Comparison of ENCODE assay signal across 18 mouse cellular contexts in the genomic region with DNA sequence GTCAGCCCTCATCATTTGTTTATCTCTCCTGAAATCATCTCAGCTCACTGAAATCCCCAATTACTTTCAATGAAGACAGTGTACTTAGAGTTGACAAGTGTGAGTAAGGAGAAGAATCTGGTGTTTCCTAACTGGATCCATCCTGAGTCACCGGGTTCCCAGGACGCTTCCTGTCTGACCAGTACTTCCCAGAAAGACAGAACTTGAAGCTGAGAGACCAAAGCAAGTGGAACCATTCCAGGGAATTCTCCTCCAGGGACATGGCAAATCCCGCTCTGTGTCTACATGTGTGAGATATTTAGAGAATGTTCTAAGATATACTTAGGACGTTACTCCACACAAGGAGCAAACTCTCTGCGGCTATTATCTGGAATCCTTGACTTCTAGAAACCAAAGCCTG.
DNase-seq lines count a peak whose midpoint lies in the region; ATAC-seq and TF ChIP-seq lines count a peak whose summit lies in the region.
"Had no signal": no experiment of that assay in that cellular context is flagged by ENCODE, and none has a peak within 500 bp of the region (broad histone marks: within the 10 kb centered on the region; RNA-seq: fewer than 3 reads in every experiment).

No protein-coding gene starts in this region.

- no peak for TF ChIP-seq POLR2A in liver, adult 2 months (IDR thresholded peaks at IDR 0.05; ENCODE audit: extremely low read depth, insufficient read depth, low read length)
- no peak for TF ChIP-seq POLR2A in embryonic fibroblast, embryonic 13.5 days (IDR thresholded peaks at IDR 0.05; ENCODE audit: low read depth, low read length)

- WGBS in liver, adult 2 months: 76% methylated on average over 5 of the region's 5 CpGs
- 69% methylated on average over 5 of the region's 5 CpGs for WGBS in liver, embryonic 12.5 days (ENCODE audit: insufficient replicate concordance)
- WGBS in lung, embryonic 14.5 days: 56% methylated on average over 5 of the region's 5 CpGs
- WGBS in forebrain, embryonic 16.5 days: 95% methylated on average over 5 of the region's 5 CpGs

- no peak overlapping the region for H3K4me3 ChIP-seq in liver, adult 2 months (ENCODE audit: insufficient read depth, low read depth, low read length)
- H3K4me3 ChIP-seq in liver, embryonic 12.5 days: no peak overlapping the region
- H3K4me3 ChIP-seq in embryonic fibroblast, embryonic 13.5 days (ENCODE audit: insufficient read depth, low read length): no peak overlapping the region
- no peak overlapping the region for H3K4me3 ChIP-seq in lung, embryonic 14.5 days (ENCODE audit: low read depth, low read length)
- no peak overlapping the region for H3K4me3 ChIP-seq in forebrain, embryonic 16.5 days (replicated peaks; ENCODE audit: low read length)
- H3K4me3 ChIP-seq: forebrain, embryonic 12.5 days; stomach, embryonic 15.5 days had no signal

- no peaks in the 10 kb centered on the region for H3K27me3 ChIP-seq in liver, adult 2 months (ENCODE audit: control insufficient read depth, insufficient read depth, low read length)
- H3K27me3 ChIP-seq in liver, embryonic 12.5 days (replicated peaks): no peaks in the 10 kb centered on the region
- H3K27me3 ChIP-seq in lung, embryonic 14.5 days (ENCODE audit: insufficient read depth, low read length): no peaks in the 10 kb centered on the region
- no peaks in the 10 kb centered on the region for H3K27me3 ChIP-seq in forebrain, embryonic 16.5 days (replicated peaks; ENCODE audit: control insufficient read depth, insufficient read depth, low read length)
- H3K27me3 ChIP-seq: forebrain, embryonic 12.5 days; stomach, embryonic 15.5 days had no signal

- H3K79me2 ChIP-seq in liver, adult 2 months (ENCODE audit: control insufficient read depth, insufficient read depth, low read length): no peaks in the 10 kb centered on the region

- no peak overlapping the region for H3K4me2 ChIP-seq in liver, embryonic 12.5 days
- no peak overlapping the region for H3K4me2 ChIP-seq in lung, embryonic 14.5 days
- H3K4me2 ChIP-seq in forebrain, embryonic 16.5 days (ENCODE audit: low read length): no peak overlapping the region
- H3K4me2 ChIP-seq: forebrain, embryonic 12.5 days; hindbrain, embryonic 14.5 days; liver, embryonic 11.5 days; stomach, embryonic 15.5 days had no signal

- H3K9me3 ChIP-seq in liver, embryonic 12.5 days (replicated peaks): no peaks in the 10 kb centered on the region
- H3K9me3 ChIP-seq in lung, embryonic 14.5 days (ENCODE audit: low read depth, low read length): no peaks in the 10 kb centered on the region
- H3K9me3 ChIP-seq in forebrain, embryonic 16.5 days (ENCODE audit: control insufficient read depth, low read length): no peaks in the 10 kb centered on the region
- H3K9me3 ChIP-seq: forebrain, embryonic 12.5 days; G1E; stomach, embryonic 15.5 days had no signal

- TF ChIP-seq CTCF in liver, adult 2 months (IDR thresholded peaks at IDR 0.05; ENCODE audit: low read depth, low read length): no peak
- TF ChIP-seq CTCF in embryonic fibroblast, embryonic 13.5 days (IDR thresholded peaks at IDR 0.05; ENCODE audit: borderline replicate concordance, insufficient read depth, low read length): no peak
- no peak for TF ChIP-seq CTCF in lung, embryonic 14.5 days (IDR thresholded peaks at IDR 0.05; ENCODE audit: low read depth)

- DNase-seq in liver, adult 2 months (ENCODE audit: extremely low read depth, low read depth, low spot score): peak; percentile 9
- DNase-seq in lung, embryonic 14.5 days: peak; percentile 56
- DNase-seq in lung, postnatal 4 days: peak; percentile 32 to 56
- no peak for DNase-seq in thymus, postnatal 25 days
- DNase-seq: adrenal gland, adult 2 months; cerebellum, adult 11-12 months; cerebellum, postnatal 25 days; left cerebral cortex, postnatal 4 days had no signal

- ATAC-seq in liver, embryonic 12.5 days: no peak
- ATAC-seq in lung, embryonic 14.5 days (ENCODE audit: insufficient read depth): no peak
- no peak for ATAC-seq in forebrain, embryonic 16.5 days
- ATAC-seq: intestine, embryonic 16.5 days; midbrain, embryonic 16.5 days had no signal

- no peak overlapping the region for H3K27ac ChIP-seq in liver, adult 2 months (replicated peaks; ENCODE audit: insufficient read depth, low read depth, low read length)
- no peak overlapping the region for H3K27ac ChIP-seq in liver, embryonic 12.5 days
- 0 out of 2 replicates have a peak overlapping the region, but pooled peaks have one; percentile 16 for H3K27ac ChIP-seq in embryonic fibroblast, embryonic 13.5 days (ENCODE audit: insufficient read depth, low read length)
- no peak overlapping the region for H3K27ac ChIP-seq in lung, embryonic 14.5 days (ENCODE audit: low read depth)
- no peak overlapping the region for H3K27ac ChIP-seq in forebrain, embryonic 16.5 days (ENCODE audit: low read length)
- H3K27ac ChIP-seq: forebrain, embryonic 12.5 days; hindbrain, embryonic 14.5 days; stomach, embryonic 15.5 days had no signal

- no peaks in the 10 kb centered on the region for H3K36me3 ChIP-seq in liver, adult 2 months (ENCODE audit: control insufficient read depth, insufficient read depth, low read length)
- H3K36me3 ChIP-seq in liver, embryonic 12.5 days: no peaks in the 10 kb centered on the region
- peaks cover 58% of the 10 kb centered on the region for H3K36me3 ChIP-seq in lung, embryonic 14.5 days (ENCODE audit: insufficient read depth)
- H3K36me3 ChIP-seq in forebrain, embryonic 16.5 days (ENCODE audit: control insufficient read depth, insufficient read depth): no peaks in the 10 kb centered on the region
- H3K36me3 ChIP-seq: G1E had no signal

- no peaks in the 10 kb centered on the region for H3K4me1 ChIP-seq in liver, adult 2 months (ENCODE audit: control insufficient read depth, insufficient read depth, low read length)
- no peaks in the 10 kb centered on the region for H3K4me1 ChIP-seq in liver, embryonic 12.5 days
- 0 out of 2 replicates have a peak, but pooled peaks cover 2% of the 10 kb centered on the region for H3K4me1 ChIP-seq in embryonic fibroblast, embryonic 13.5 days (ENCODE audit: control insufficient read depth, insufficient read depth, low read length)
- no peaks in the 10 kb centered on the region for H3K4me1 ChIP-seq in lung, embryonic 14.5 days (ENCODE audit: insufficient read depth)
- H3K4me1 ChIP-seq in forebrain, embryonic 16.5 days (replicated peaks; ENCODE audit: control insufficient read depth, insufficient read depth, low read length): no peaks in the 10 kb centered on the region
- H3K4me1 ChIP-seq: forebrain, embryonic 12.5 days; stomach, embryonic 15.5 days had no signal

- H3K9ac ChIP-seq in liver, adult 2 months (ENCODE audit: low read depth, low read length): no peak overlapping the region
- no peak overlapping the region for H3K9ac ChIP-seq in liver, embryonic 12.5 days
- H3K9ac ChIP-seq in lung, embryonic 14.5 days: no peak overlapping the region
- H3K9ac ChIP-seq in forebrain, embryonic 16.5 days (replicated peaks; ENCODE audit: low read depth, low read length): no peak overlapping the region
- H3K9ac ChIP-seq: forebrain, embryonic 12.5 days; hindbrain, embryonic 14.5 days; stomach, embryonic 15.5 days had no signal
